Mouse (Mus musculus) lung, postnatal 0 days (tissue): ENCODE results near the gene Ppm1l. TPM values are rescaled to one million over a fixed set of nuclear protein-coding genes. Genes with fewer than 3 reads are reported as not detected.

Experiments
- ATAC-seq: fragments of 200-750 bp; cut with Nextera tagmentation; 2 replicates; pipeline ENCODE4 v1.8.0; 2017; ENCODE audit warnings: moderate library complexity
- DNase-seq: peaks from one replicate; pipeline ENCODE4 v3.0.0-alpha.2; 2016; ENCODE audit warnings: low spot score
- H3K27ac ChIP-seq: fragments of 300-500 bp; sonication (generic); 2 replicates; pipeline ENCODE4 v1.5.1; 2014; ENCODE audit warnings: antibody characterized with exemption, mild to moderate bottlenecking, low read length, mixed read lengths
- H3K27me3 ChIP-seq: fragments of 300-500 bp; sonication (generic); replicated peaks from 2 replicates; pipeline ENCODE4 v1.6.1; 2014; ENCODE audit warnings: low read length, mixed read lengths; ENCODE audit not compliant: insufficient read depth
- H3K36me3 ChIP-seq: fragments of 300-500 bp; sonication (generic); 2 replicates; pipeline ENCODE4 v1.6.1; 2014; ENCODE audit warnings: low read length, mixed read lengths; ENCODE audit not compliant: insufficient read depth
- H3K4me1 ChIP-seq: fragments of 300-500 bp; sonication (generic); 2 replicates; pipeline ENCODE4 v1.6.1; 2014; ENCODE audit warnings: antibody characterized with exemption, low read depth, low read length, mixed read lengths; ENCODE audit not compliant: insufficient read depth
- H3K4me2 ChIP-seq: fragments of 300-500 bp; sonication (generic); replicated peaks from 2 replicates; pipeline ENCODE4 v1.6.1; 2014; ENCODE audit warnings: low read depth, mild to moderate bottlenecking, low read length, moderate library complexity, mixed read lengths
- H3K4me3 ChIP-seq: fragments of 300-500 bp; sonication (generic); 2 replicates; pipeline ENCODE4 v1.5.1; 2014; ENCODE audit warnings: low read depth, low read length
- H3K9ac ChIP-seq: fragments of 300-500 bp; sonication (generic); replicated peaks from 2 replicates; pipeline ENCODE4 v1.6.1; 2014; ENCODE audit warnings: low read depth, mild to moderate bottlenecking
- H3K9me3 ChIP-seq: fragments of 300-500 bp; sonication (generic); 2 replicates; pipeline ENCODE4 v1.6.1; 2016; ENCODE audit warnings: low read length, mixed read lengths
- CTCF ChIP-seq: IDR thresholded peaks from 2 replicates; pipeline ENCODE4 v1.5.1; 2016; ENCODE audit warnings: antibody characterized with exemption, mild to moderate bottlenecking
- EP300 ChIP-seq: IDR thresholded peaks from 2 replicates; pipeline ENCODE4 v1.6.1; 2016; ENCODE audit warnings: antibody characterized with exemption, mild to moderate bottlenecking, control low read depth
- WGBS: fragments of 180-500 bp; shearing (Covaris S2); extraction: QIAGEN DNeasy Blood & Tissue Kit; methylation state at CpG from one replicate; pipeline ENCODE4 v1.1.7; 2014; 5-methylcytosine and 5-hydroxymethylcytosine counted together
- polyA plus RNA-seq: library from polyadenylated mRNA; unstranded; fragments of >200 nt; fragmentation: Nextera tagmentation; extraction: Ambion mirVana; gene quantifications from 2 replicates; pipeline ENCODE4 v1.2.1, GENCODE M21; 2015

Gene Ppm1l
- polyA plus RNA-seq, 1 experiment from 2014 or later: 5.8 TPM

- WGBS: 86% methylated on average over 5 of the region's 5 CpGs
- no peaks in the 10 kb centered on the region for H3K4me1 ChIP-seq
- TF ChIP-seq EP300 (no peak), CTCF (no peak)
- no peaks in the 10 kb centered on the region for H3K27me3 ChIP-seq
- no peak overlapping the region for H3K4me2 ChIP-seq
- no peak for ATAC-seq
- H3K27ac ChIP-seq: no peak overlapping the region
- no peak overlapping the region for H3K9ac ChIP-seq
- no peak for DNase-seq
- no peaks in the 10 kb centered on the region for H3K36me3 ChIP-seq
- H3K4me3 ChIP-seq: no peak overlapping the region
- no peaks in the 10 kb centered on the region for H3K9me3 ChIP-seq
Observed at GRCm38 (mm10) chr3:69572561-69572960, 255.9 kb downstream of the Ppm1l start.

- no peak for DNase-seq
- TF ChIP-seq EP300 (no peak), CTCF (no peak)
- Histone ChIP-seq H3K9ac (no peak overlapping the region), H3K4me2 (no peak overlapping the region), H3K9me3 (no peaks in the 10 kb centered on the region), H3K27ac (no peak overlapping the region), H3K4me1 (no peaks in the 10 kb centered on the region), H3K27me3 (no peaks in the 10 kb centered on the region), H3K4me3 (no peak overlapping the region), H3K36me3 (no peaks in the 10 kb centered on the region)
- WGBS: 94% methylated on average over 11 of the region's 11 CpGs
- ATAC-seq: no peak
Observed at GRCm38 (mm10) chr3:69575577-69575976, 258.9 kb downstream of the Ppm1l start.

GRCm38 (mm10) chr3:69576715-69577114, 260.1 kb downstream of the Ppm1l start:
- Histone ChIP-seq H3K36me3 (no peaks in the 10 kb centered on the region), H3K9ac (no peak overlapping the region), H3K9me3 (no peaks in the 10 kb centered on the region), H3K27me3 (no peaks in the 10 kb centered on the region), H3K4me1 (no peaks in the 10 kb centered on the region), H3K27ac (no peak overlapping the region), H3K4me2 (no peak overlapping the region), H3K4me3 (no peak overlapping the region)
- no peak for DNase-seq
- WGBS: 58% methylated on average over 3 of the region's 3 CpGs
- ATAC-seq: no peak
- TF ChIP-seq EP300: no peak
- no peak for TF ChIP-seq CTCF

DNA sequence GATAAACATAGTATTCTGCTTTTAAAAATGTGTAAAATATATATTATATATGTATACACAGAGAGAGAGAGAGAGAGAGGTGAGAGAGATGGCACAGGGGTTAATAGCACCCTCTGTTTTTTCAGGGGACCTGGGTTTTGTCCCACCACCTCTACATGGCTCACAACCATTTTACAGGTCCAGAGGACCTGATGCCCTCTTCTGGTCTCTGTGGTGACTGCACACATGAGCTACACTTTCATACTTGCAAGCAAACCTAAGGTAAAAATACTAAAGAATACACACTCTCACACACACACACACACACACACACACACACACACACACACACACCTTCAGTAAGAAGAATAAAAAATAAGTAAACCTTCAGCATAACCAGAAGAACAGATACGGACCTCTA, 262.1 kb downstream of the Ppm1l start:
- Histone ChIP-seq H3K9me3 (no peaks in the 10 kb centered on the region), H3K36me3 (no peaks in the 10 kb centered on the region), H3K4me2 (no peak overlapping the region), H3K4me1 (no peaks in the 10 kb centered on the region), H3K4me3 (no peak overlapping the region), H3K9ac (no peak overlapping the region), H3K27ac (no peak overlapping the region), H3K27me3 (no peaks in the 10 kb centered on the region)
- DNase-seq (no peak), ATAC-seq (no peak)
- 94% methylated on average over 1 of the region's 1 CpGs for whole genome bisulfite sequencing
- TF ChIP-seq EP300: no peak
- peak; percentile 49 for TF ChIP-seq CTCF

GRCm38 (mm10) chr3:69583798-69584197, 267.1 kb downstream of the Ppm1l start:
- TF ChIP-seq CTCF (no peak), EP300 (no peak)
- no peak overlapping the region for H3K4me3 ChIP-seq
- H3K4me2 ChIP-seq: no peak overlapping the region
- ATAC-seq: no peak
- no peaks in the 10 kb centered on the region for H3K27me3 ChIP-seq
- H3K27ac ChIP-seq: no peak overlapping the region
- no peaks in the 10 kb centered on the region for H3K36me3 ChIP-seq
- no peak overlapping the region for H3K9ac ChIP-seq
- no peak for DNase-seq
- no peaks in the 10 kb centered on the region for H3K9me3 ChIP-seq
- 85% methylated on average over 1 of the region's 1 CpGs for WGBS
- no peaks in the 10 kb centered on the region for H3K4me1 ChIP-seq

- Histone ChIP-seq H3K27ac (no peak overlapping the region), H3K4me3 (no peak overlapping the region), H3K36me3 (no peaks in the 10 kb centered on the region), H3K4me1 (no peaks in the 10 kb centered on the region), H3K9ac (no peak overlapping the region), H3K4me2 (no peak overlapping the region), H3K9me3 (no peaks in the 10 kb centered on the region), H3K27me3 (no peaks in the 10 kb centered on the region)
- TF ChIP-seq CTCF (no peak), EP300 (no peak)
- DNase-seq (peak; percentile 57), ATAC-seq (peak; percentile 75)
- WGBS: 24% methylated on average over 10 of the region's 10 CpGs
Observed at GRCm38 (mm10) chr3:69588101-69588760, 271.6 kb downstream of the Ppm1l start.

GRCm38 (mm10) chr3:69593426-69593825, 276.8 kb downstream of the Ppm1l start:
- DNase-seq (no peak), ATAC-seq (no peak)
- H3K4me1 ChIP-seq: no peaks in the 10 kb centered on the region
- H3K4me3 ChIP-seq: no peak overlapping the region
- no peak for TF ChIP-seq EP300
- TF ChIP-seq CTCF: no peak
- no peak overlapping the region for H3K4me2 ChIP-seq
- no peak overlapping the region for H3K27ac ChIP-seq
- no peak overlapping the region for H3K9ac ChIP-seq
- no peaks in the 10 kb centered on the region for H3K27me3 ChIP-seq
- H3K9me3 ChIP-seq: no peaks in the 10 kb centered on the region
- H3K36me3 ChIP-seq: no peaks in the 10 kb centered on the region
- 88% methylated on average over 8 of the region's 8 CpGs for WGBS
